Mouse (Mus musculus) heart, embryonic 12.5 days (tissue): Measurements from ENCODE around the gene Man1c1. TPM values are rescaled to one million over a fixed set of nuclear protein-coding genes. Genes with fewer than 3 reads are reported as not detected.

Experiments
- ATAC-seq: fragments of 200-750 bp; cut with Nextera tagmentation; 2 replicates; pipeline ENCODE4 v1.8.0; 2017; ENCODE audit warnings: moderate TSS enrichment, moderate library complexity; ENCODE audit not compliant: insufficient number of reproducible peaks, low FRiP score
- H3K27ac ChIP-seq: fragments of 300-500 bp; sonication (generic); 2 replicates; pipeline ENCODE4 v1.5.1; 2016; ENCODE audit warnings: mild to moderate bottlenecking, moderate library complexity; ENCODE audit not compliant: poor library complexity, severe bottlenecking
- H3K27me3 ChIP-seq: fragments of 300-500 bp; sonication (generic); replicated peaks from 2 replicates; pipeline ENCODE4 v1.6.1; 2016; ENCODE audit warnings: mild to moderate bottlenecking, moderate library complexity
- H3K36me3 ChIP-seq: fragments of 300-500 bp; sonication (generic); 2 replicates; pipeline ENCODE4 v1.6.1; 2016; ENCODE audit warnings: mild to moderate bottlenecking, moderate library complexity
- H3K4me1 ChIP-seq: fragments of 300-500 bp; sonication (generic); replicated peaks from 2 replicates; pipeline ENCODE4 v1.6.1; 2016; ENCODE audit warnings: mild to moderate bottlenecking
- H3K4me2 ChIP-seq: fragments of 300-500 bp; sonication (generic); 2 replicates; pipeline ENCODE4 v1.6.1; 2016; ENCODE audit warnings: mild to moderate bottlenecking, moderate library complexity
- H3K4me3 ChIP-seq: fragments of 300-500 bp; sonication (generic); 2 replicates; pipeline ENCODE4 v1.5.1; 2016; ENCODE audit warnings: mild to moderate bottlenecking
- H3K9ac ChIP-seq: fragments of 300-500 bp; sonication (generic); 2 replicates; pipeline ENCODE4 v1.6.1; 2016; ENCODE audit warnings: mild to moderate bottlenecking, moderate library complexity
- H3K9me3 ChIP-seq: fragments of 300-500 bp; sonication (generic); replicated peaks from 2 replicates; pipeline ENCODE4 v1.6.1; 2016; ENCODE audit warnings: mild to moderate bottlenecking, moderate library complexity
- WGBS: fragments of 180-500 bp; shearing (Covaris S2); methylation state at CpG from one replicate; pipeline ENCODE4 v1.1.7; 2016; 5-methylcytosine and 5-hydroxymethylcytosine counted together
- polyA plus RNA-seq: library from polyadenylated mRNA; unstranded; fragments of >200 nt; fragmentation: Nextera tagmentation; extraction: Ambion mirVana; gene quantifications from 2 replicates; pipeline ENCODE4 v1.2.1, GENCODE M21; 2016

Man1c1 gene
- polyA plus RNA-seq, 1 experiment from 2014 or later: 12.2 TPM

GRCm38 (mm10) chr4:134543261-134543660, 160.8 kb downstream of the Man1c1 start:
- WGBS: 6% methylated on average over 5 of the region's 5 CpGs
- Histone ChIP-seq H3K4me1 (peaks cover 20% of the 10 kb centered on the region), H3K27ac (no peak overlapping the region), H3K4me2 (no peak overlapping the region), H3K36me3 (peaks cover 90% of the 10 kb centered on the region), H3K9ac (0 out of 2 replicates have a peak overlapping the region, but pooled peaks have one; percentile 7), H3K27me3 (no peaks in the 10 kb centered on the region), H3K4me3 (no peak overlapping the region), H3K9me3 (no peaks in the 10 kb centered on the region)
- ATAC-seq: peak; percentile 36

GRCm38 (mm10) chr4:134542726-134543125, 161.4 kb downstream of the Man1c1 start:
- ATAC-seq: no peak

GRCm38 (mm10) chr4:134538997-134539580, 165.0 kb downstream of the Man1c1 start:
- H3K9ac ChIP-seq: no peak overlapping the region
- peaks cover 60% of the 10 kb centered on the region for H3K36me3 ChIP-seq
- H3K27me3 ChIP-seq: no peaks in the 10 kb centered on the region
- ATAC-seq: no peak
- no peaks in the 10 kb centered on the region for H3K9me3 ChIP-seq
- H3K4me2 ChIP-seq: no peak overlapping the region
- peaks cover 7% of the 10 kb centered on the region for H3K4me1 ChIP-seq
- 84% methylated on average over 10 of the region's 10 CpGs for WGBS
- no peak overlapping the region for H3K4me3 ChIP-seq
- no peak overlapping the region for H3K27ac ChIP-seq

More at GRCm38 (mm10) chr4:134542726-134543125, 161.4 kb downstream of the Man1c1 start:
- Histone ChIP-seq H3K9ac (no peak overlapping the region), H3K36me3 (peaks cover 92% of the 10 kb centered on the region), H3K27me3 (no peaks in the 10 kb centered on the region), H3K4me2 (no peak overlapping the region), H3K4me1 (peaks cover 15% of the 10 kb centered on the region), H3K27ac (no peak overlapping the region), H3K4me3 (no peak overlapping the region), H3K9me3 (no peaks in the 10 kb centered on the region)
- WGBS: 89% methylated on average over 9 of the region's 9 CpGs

- H3K9me3 ChIP-seq: no peaks in the 10 kb centered on the region
- peak overlapping the region; percentile 99 for H3K4me3 ChIP-seq
- peak overlapping the region; percentile 97; the same call in 1 of the 2 replicates for H3K27ac ChIP-seq
Measured at GRCm38 (mm10) chr4:134535787-134536151, 168.3 kb downstream of the Man1c1 start.

GRCm38 (mm10) chr4:134534932-134535786, 168.9 kb downstream of the Man1c1 start, which contains the start of gene Mtfr1l:
Mtfr1l (minus strand) TSS chr4:134535387.
- ATAC-seq: peak; percentile 97
- Histone ChIP-seq H3K36me3 (peaks cover 40% of the 10 kb centered on the region), H3K9ac (peak within 1 kb of the TSS; percentile 96), H3K4me3 (peak within 1 kb of the TSS; percentile 99), H3K27ac (peak within 1 kb of the TSS; percentile 97), H3K4me1 (peaks cover 33% of the 10 kb centered on the region), H3K27me3 (no peaks in the 10 kb centered on the region), H3K9me3 (no peaks in the 10 kb centered on the region), H3K4me2 (peak within 1 kb of the TSS; percentile 95)
- WGBS: under 1% methylated on average over 71 of the region's 71 CpGs

More at GRCm38 (mm10) chr4:134535787-134536151, 168.3 kb downstream of the Man1c1 start:
- peaks cover 33% of the 10 kb centered on the region for H3K4me1 ChIP-seq
- peak overlapping the region; percentile 58 for H3K9ac ChIP-seq
- peaks cover 40% of the 10 kb centered on the region for H3K36me3 ChIP-seq
- no peak for ATAC-seq
- peak overlapping the region; percentile 95 for H3K4me2 ChIP-seq
- no peaks in the 10 kb centered on the region for H3K27me3 ChIP-seq
- WGBS: 23% methylated on average over 8 of the region's 8 CpGs

GRCm38 (mm10) chr4:134534124-134534886, 169.8 kb downstream of the Man1c1 start:
- Histone ChIP-seq H3K4me2 (peak overlapping the region; percentile 95), H3K27me3 (no peaks in the 10 kb centered on the region), H3K4me1 (peaks cover 33% of the 10 kb centered on the region), H3K27ac (peak overlapping the region; percentile 97), H3K4me3 (peak overlapping the region; percentile 99), H3K36me3 (peaks cover 40% of the 10 kb centered on the region), H3K9me3 (no peaks in the 10 kb centered on the region), H3K9ac (peak overlapping the region; percentile 96)
- WGBS: under 1% methylated on average over 57 of the region's 57 CpGs
- peak; percentile 36; the same call in 1 of the 2 replicates for ATAC-seq

GRCm38 (mm10) chr4:134533421-134533820, 170.7 kb downstream of the Man1c1 start:
- no peaks in the 10 kb centered on the region for H3K9me3 ChIP-seq
- 0 out of 2 replicates have a peak overlapping the region, but pooled peaks have one; percentile 97 for H3K27ac ChIP-seq
- ATAC-seq: no peak
- H3K27me3 ChIP-seq: no peaks in the 10 kb centered on the region
- H3K36me3 ChIP-seq: peaks cover 40% of the 10 kb centered on the region
- H3K4me2 ChIP-seq: peak overlapping the region; percentile 95
- H3K4me3 ChIP-seq: peak overlapping the region; percentile 99
- 83% methylated on average over 4 of the region's 4 CpGs for WGBS
- H3K9ac ChIP-seq: peak overlapping the region; percentile 96
- peaks cover 33% of the 10 kb centered on the region for H3K4me1 ChIP-seq

GRCm38 (mm10) chr4:134532928-134533327, 171.2 kb downstream of the Man1c1 start:
- Histone ChIP-seq H3K4me2 (no peak overlapping the region), H3K27ac (no peak overlapping the region), H3K36me3 (peaks cover 40% of the 10 kb centered on the region), H3K4me1 (peaks cover 33% of the 10 kb centered on the region), H3K9me3 (no peaks in the 10 kb centered on the region), H3K4me3 (no peak overlapping the region), H3K9ac (no peak overlapping the region), H3K27me3 (no peaks in the 10 kb centered on the region)
- ATAC-seq: no peak
- WGBS: 65% methylated on average over 4 of the region's 4 CpGs

- ATAC-seq: no peak
- Histone ChIP-seq H3K27me3 (no peaks in the 10 kb centered on the region), H3K27ac (no peak overlapping the region), H3K9ac (no peak overlapping the region), H3K4me1 (peaks cover under 1% of the 10 kb centered on the region; the same call in 1 of the 2 replicates), H3K36me3 (peaks cover 92% of the 10 kb centered on the region), H3K9me3 (no peaks in the 10 kb centered on the region), H3K4me3 (no peak overlapping the region), H3K4me2 (no peak overlapping the region)
- WGBS: 79% methylated on average over 5 of the region's 5 CpGs
Measured at GRCm38 (mm10) chr4:134526220-134526619, 177.9 kb downstream of the Man1c1 start.

GRCm38 (mm10) chr4:134525806-134526205, 178.3 kb downstream of the Man1c1 start:
- ATAC-seq: no peak
- Histone ChIP-seq H3K27me3 (no peaks in the 10 kb centered on the region), H3K4me1 (no peaks in the 10 kb centered on the region), H3K27ac (no peak overlapping the region), H3K4me2 (no peak overlapping the region), H3K36me3 (peaks cover 90% of the 10 kb centered on the region), H3K9me3 (no peaks in the 10 kb centered on the region), H3K9ac (no peak overlapping the region), H3K4me3 (no peak overlapping the region)
- 86% methylated on average over 5 of the region's 5 CpGs for WGBS
